Mouse (Mus musculus) embryonic fibroblast, embryonic 13.5 days (primary cell): ENCODE measurements around the gene Slc6a9.

Source experiments
- CTCF ChIP-seq: IDR thresholded peaks from 2 replicates; pipeline ENCODE4 v1.5.1; 2011; ENCODE audit warnings: mild to moderate bottlenecking, control low read depth, low read length, moderate library complexity, borderline replicate concordance; ENCODE audit not compliant: insufficient read depth
- POLR2A ChIP-seq: IDR thresholded peaks from 2 replicates; pipeline ENCODE4 v1.6.1; 2011; ENCODE audit warnings: low read depth, mild to moderate bottlenecking, control low read depth, low read length, moderate library complexity

DNA sequence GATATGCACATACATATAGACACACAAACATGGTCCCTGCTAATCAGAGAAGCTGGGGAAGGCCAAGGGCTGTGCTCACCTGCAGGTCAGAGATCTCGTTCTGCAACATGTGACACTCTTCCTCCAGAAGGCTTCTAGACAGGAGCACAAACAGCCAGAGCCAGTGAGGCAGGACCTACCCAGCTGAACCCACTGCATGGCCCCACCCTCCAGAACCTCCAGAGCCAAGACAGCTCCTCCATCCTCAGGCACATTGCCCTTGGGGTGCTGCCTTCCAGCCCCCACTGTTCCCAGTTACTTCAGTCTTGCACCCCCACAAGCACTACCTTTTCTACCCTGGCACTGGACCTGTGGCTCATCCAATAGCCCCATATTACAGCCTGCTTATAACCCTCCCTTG, 36.1 kb downstream of the Slc6a9 start:
- TF ChIP-seq CTCF (no peak), POLR2A (no peak)
